Mouse (Mus musculus): ENCODE measurements around the gene Ninl. TPM values are rescaled to one million over a fixed set of nuclear protein-coding genes. Genes with fewer than 3 reads are reported as not detected.

Gene Ninl
- polyA plus RNA-seq, 1 experiment from 2014 or later: 3.2 TPM

- no peaks in the 10 kb centered on the region for H3K27me3 ChIP-seq (ENCODE audit: control insufficient read depth, insufficient read depth, low read length)
- WGBS: 91% methylated on average over 2 of the region's 2 CpGs
- H3K4me2 ChIP-seq (ENCODE audit: low read depth, low read length): no peak overlapping the region
- peaks cover 2% of the 10 kb centered on the region; the same call in 1 of the 2 replicates for H3K4me1 ChIP-seq (ENCODE audit: control insufficient read depth, insufficient read depth, low read length)
- ATAC-seq (replicated peaks; ENCODE audit: extremely low read depth, insufficient read depth, low FRiP score): no peak
- no peaks in the 10 kb centered on the region for H3K9me3 ChIP-seq (replicated peaks; ENCODE audit: control insufficient read depth, low read length)
- H3K4me3 ChIP-seq (ENCODE audit: low read length): no peak overlapping the region
- H3K9ac ChIP-seq (ENCODE audit: low read length): no peak overlapping the region
- H3K36me3 ChIP-seq (ENCODE audit: control insufficient read depth, insufficient read depth): no peaks in the 10 kb centered on the region
- H3K27ac ChIP-seq (ENCODE audit: low read length): no peak overlapping the region
These were observed 53.8 kb downstream of the Ninl start for GRCm38 (mm10) chr2:150985359-150985758.

GRCm38 (mm10) chr2:150982051-150982450 is 57.1 kb downstream of the Ninl start:
- Histone ChIP-seq H3K27ac (ENCODE audit: low read length) (no peak overlapping the region), H3K36me3 (ENCODE audit: control insufficient read depth, insufficient read depth) (no peaks in the 10 kb centered on the region), H3K4me2 (ENCODE audit: low read depth, low read length) (no peak overlapping the region), H3K4me3 (ENCODE audit: low read length) (no peak overlapping the region), H3K9me3 (replicated peaks; ENCODE audit: control insufficient read depth, low read length) (no peaks in the 10 kb centered on the region), H3K27me3 (ENCODE audit: control insufficient read depth, insufficient read depth, low read length) (no peaks in the 10 kb centered on the region), H3K9ac (ENCODE audit: low read length) (no peak overlapping the region), H3K4me1 (ENCODE audit: control insufficient read depth, insufficient read depth, low read length) (peaks cover 2% of the 10 kb centered on the region; the same call in 1 of the 2 replicates)
- no peak for ATAC-seq (replicated peaks; ENCODE audit: extremely low read depth, insufficient read depth, low FRiP score)

GRCm38 (mm10) chr2:150981524-150981923 is 57.7 kb downstream of the Ninl start:
- Histone ChIP-seq H3K9me3 (replicated peaks; ENCODE audit: control insufficient read depth, low read length) (no peaks in the 10 kb centered on the region), H3K4me2 (ENCODE audit: low read depth, low read length) (no peak overlapping the region), H3K36me3 (ENCODE audit: control insufficient read depth, insufficient read depth) (no peaks in the 10 kb centered on the region), H3K27me3 (ENCODE audit: control insufficient read depth, insufficient read depth, low read length) (no peaks in the 10 kb centered on the region), H3K9ac (ENCODE audit: low read length) (no peak overlapping the region), H3K27ac (ENCODE audit: low read length) (no peak overlapping the region), H3K4me1 (ENCODE audit: control insufficient read depth, insufficient read depth, low read length) (peaks cover 2% of the 10 kb centered on the region; the same call in 1 of the 2 replicates), H3K4me3 (ENCODE audit: low read length) (no peak overlapping the region)
- no peak for ATAC-seq (replicated peaks; ENCODE audit: extremely low read depth, insufficient read depth, low FRiP score)
- WGBS: 41% methylated on average over 7 of the region's 7 CpGs

GRCm38 (mm10) chr2:150979861-150980620 is 59.1 kb downstream of the Ninl start:
- Histone ChIP-seq H3K4me3 (ENCODE audit: low read length) (no peak overlapping the region), H3K4me2 (ENCODE audit: low read depth, low read length) (no peak overlapping the region), H3K27me3 (ENCODE audit: control insufficient read depth, insufficient read depth, low read length) (no peaks in the 10 kb centered on the region), H3K27ac (ENCODE audit: low read length) (no peak overlapping the region), H3K9ac (ENCODE audit: low read length) (no peak overlapping the region), H3K9me3 (replicated peaks; ENCODE audit: control insufficient read depth, low read length) (no peaks in the 10 kb centered on the region), H3K4me1 (ENCODE audit: control insufficient read depth, insufficient read depth, low read length) (peaks cover 2% of the 10 kb centered on the region; the same call in 1 of the 2 replicates), H3K36me3 (ENCODE audit: control insufficient read depth, insufficient read depth) (no peaks in the 10 kb centered on the region)
- ATAC-seq (replicated peaks; ENCODE audit: extremely low read depth, insufficient read depth, low FRiP score): no peak
- 86% methylated on average over 14 of the region's 14 CpGs for WGBS

GRCm38 (mm10) chr2:150978791-150979190 is 60.4 kb downstream of the Ninl start:
- no peak overlapping the region for H3K27ac ChIP-seq (ENCODE audit: low read length)
- no peaks in the 10 kb centered on the region for H3K27me3 ChIP-seq (ENCODE audit: control insufficient read depth, insufficient read depth, low read length)
- no peak overlapping the region for H3K4me3 ChIP-seq (ENCODE audit: low read length)
- no peak for ATAC-seq (replicated peaks; ENCODE audit: extremely low read depth, insufficient read depth, low FRiP score)
- H3K4me1 ChIP-seq (ENCODE audit: control insufficient read depth, insufficient read depth, low read length): peaks cover 2% of the 10 kb centered on the region; the same call in 1 of the 2 replicates
- H3K4me2 ChIP-seq (ENCODE audit: low read depth, low read length): no peak overlapping the region
- H3K9me3 ChIP-seq (replicated peaks; ENCODE audit: control insufficient read depth, low read length): no peaks in the 10 kb centered on the region
- H3K9ac ChIP-seq (ENCODE audit: low read length): no peak overlapping the region
- WGBS: 74% methylated on average over 3 of the region's 3 CpGs
- H3K36me3 ChIP-seq (ENCODE audit: control insufficient read depth, insufficient read depth): no peaks in the 10 kb centered on the region

GRCm38 (mm10) chr2:150977676-150978075 is 61.5 kb downstream of the Ninl start:
- no peak overlapping the region for H3K27ac ChIP-seq (ENCODE audit: low read length)
- ATAC-seq (replicated peaks; ENCODE audit: extremely low read depth, insufficient read depth, low FRiP score): no peak

GRCm38 (mm10) chr2:150976871-150977270 is 62.3 kb downstream of the Ninl start:
- Histone ChIP-seq H3K4me2 (ENCODE audit: low read depth, low read length) (no peak overlapping the region), H3K36me3 (ENCODE audit: control insufficient read depth, insufficient read depth) (no peaks in the 10 kb centered on the region), H3K27ac (ENCODE audit: low read length) (no peak overlapping the region), H3K9ac (ENCODE audit: low read length) (no peak overlapping the region), H3K4me3 (ENCODE audit: low read length) (no peak overlapping the region), H3K4me1 (ENCODE audit: control insufficient read depth, insufficient read depth, low read length) (peaks cover 2% of the 10 kb centered on the region; the same call in 1 of the 2 replicates), H3K27me3 (ENCODE audit: control insufficient read depth, insufficient read depth, low read length) (no peaks in the 10 kb centered on the region), H3K9me3 (replicated peaks; ENCODE audit: control insufficient read depth, low read length) (no peaks in the 10 kb centered on the region)
- WGBS: 84% methylated on average over 5 of the region's 5 CpGs
- ATAC-seq (replicated peaks; ENCODE audit: extremely low read depth, insufficient read depth, low FRiP score): no peak

More at GRCm38 (mm10) chr2:150977676-150978075, 61.5 kb downstream of the Ninl start:
- Histone ChIP-seq H3K4me3 (ENCODE audit: low read length) (no peak overlapping the region), H3K4me1 (ENCODE audit: control insufficient read depth, insufficient read depth, low read length) (peaks cover 2% of the 10 kb centered on the region; the same call in 1 of the 2 replicates), H3K27me3 (ENCODE audit: control insufficient read depth, insufficient read depth, low read length) (no peaks in the 10 kb centered on the region), H3K9me3 (replicated peaks; ENCODE audit: control insufficient read depth, low read length) (no peaks in the 10 kb centered on the region), H3K4me2 (ENCODE audit: low read depth, low read length) (no peak overlapping the region), H3K36me3 (ENCODE audit: control insufficient read depth, insufficient read depth) (no peaks in the 10 kb centered on the region), H3K9ac (ENCODE audit: low read length) (no peak overlapping the region)
- 92% methylated on average over 6 of the region's 6 CpGs for WGBS

GRCm38 (mm10) chr2:150973401-150974115 is 65.6 kb downstream of the Ninl start:
- no peak overlapping the region for H3K27ac ChIP-seq (ENCODE audit: low read length)
- H3K27me3 ChIP-seq (ENCODE audit: control insufficient read depth, insufficient read depth, low read length): no peaks in the 10 kb centered on the region
- no peaks in the 10 kb centered on the region for H3K4me1 ChIP-seq (ENCODE audit: control insufficient read depth, insufficient read depth, low read length)
- H3K4me2 ChIP-seq (ENCODE audit: low read depth, low read length): no peak overlapping the region
- WGBS: 84% methylated on average over 8 of the region's 8 CpGs
- H3K9ac ChIP-seq (ENCODE audit: low read length): no peak overlapping the region
- H3K4me3 ChIP-seq (ENCODE audit: low read length): no peak overlapping the region
- no peaks in the 10 kb centered on the region for H3K9me3 ChIP-seq (replicated peaks; ENCODE audit: control insufficient read depth, low read length)
- H3K36me3 ChIP-seq (ENCODE audit: control insufficient read depth, insufficient read depth): no peaks in the 10 kb centered on the region
- no peak for ATAC-seq (replicated peaks; ENCODE audit: extremely low read depth, insufficient read depth, low FRiP score)

GRCm38 (mm10) chr2:150972681-150973080 is 66.5 kb downstream of the Ninl start:
- no peak for ATAC-seq (replicated peaks; ENCODE audit: extremely low read depth, insufficient read depth, low FRiP score)
- Histone ChIP-seq H3K9ac (ENCODE audit: low read length) (no peak overlapping the region), H3K4me3 (ENCODE audit: low read length) (no peak overlapping the region), H3K36me3 (ENCODE audit: control insufficient read depth, insufficient read depth) (no peaks in the 10 kb centered on the region), H3K27ac (ENCODE audit: low read length) (no peak overlapping the region), H3K4me1 (ENCODE audit: control insufficient read depth, insufficient read depth, low read length) (no peaks in the 10 kb centered on the region), H3K27me3 (ENCODE audit: control insufficient read depth, insufficient read depth, low read length) (no peaks in the 10 kb centered on the region), H3K9me3 (replicated peaks; ENCODE audit: control insufficient read depth, low read length) (no peaks in the 10 kb centered on the region), H3K4me2 (ENCODE audit: low read depth, low read length) (no peak overlapping the region)
- 78% methylated on average over 3 of the region's 3 CpGs for WGBS
